Mouse (Mus musculus) cerebellum, postnatal 10 days (tissue): ENCODE data around the gene Tmem236.
"Not testable (repeated sequence)": the region's sequence is repeated elsewhere in the genome, so short reads cannot be mapped to it uniquely, and the experiment has no call there.

Source experiments
- DNase-seq, 2 experiments: peaks; one replicate each; pipeline ENCODE4 v3.0.0; 2021; ENCODE audit warnings: mixed read lengths in 2 of 2

Tmem236 gene

DNA sequence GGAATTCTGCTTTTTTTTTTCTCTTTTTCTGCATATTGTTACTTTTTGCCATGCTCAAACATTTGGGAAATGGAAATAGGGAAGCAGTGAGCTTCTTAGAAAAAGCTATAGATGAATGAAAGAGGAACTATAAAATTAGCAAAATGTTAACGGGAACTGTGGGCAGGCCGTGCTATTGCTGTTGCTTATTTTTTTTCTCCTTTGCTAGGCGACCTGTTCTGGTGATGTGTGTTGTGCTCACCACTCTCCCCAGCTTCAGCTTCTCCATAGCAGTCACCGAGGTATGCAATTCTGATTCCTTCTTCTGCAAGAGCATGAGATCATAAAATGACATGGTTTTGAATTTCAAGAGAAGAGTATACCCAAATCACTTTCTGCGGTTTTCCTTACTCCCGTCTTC is 17.7 kb downstream of the Tmem236 start:
- DNase-seq, result no peak

DNA sequence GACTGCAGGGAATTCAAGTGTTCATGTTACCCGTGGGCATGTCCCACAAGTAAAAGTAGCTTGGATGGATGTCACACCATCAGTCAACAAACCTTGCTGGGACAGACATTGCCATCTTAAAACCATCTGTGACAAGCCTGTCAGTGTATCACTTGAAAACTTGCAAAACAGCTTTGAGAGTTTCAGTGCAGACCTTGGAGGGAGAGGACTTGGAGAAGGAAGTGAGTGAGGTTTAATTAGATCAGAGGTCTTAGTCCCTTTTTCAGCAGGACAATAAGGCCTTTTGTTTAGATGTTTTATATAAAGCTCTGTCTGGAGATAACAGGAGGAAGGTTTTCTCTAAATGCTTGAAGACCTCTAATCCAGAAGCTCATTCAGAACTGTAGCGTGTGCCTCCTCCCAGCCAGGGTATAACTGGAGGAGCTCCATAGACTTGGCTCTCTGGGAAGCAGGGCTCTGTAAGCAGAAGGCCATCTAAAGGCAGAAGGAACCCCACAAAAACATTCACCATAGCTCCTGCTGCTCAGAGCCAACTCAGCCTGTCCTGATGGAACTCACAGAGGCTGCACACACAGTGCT is 24.1 kb downstream of the Tmem236 start:
- DNase-seq, result not testable (repeated sequence)

DNA sequence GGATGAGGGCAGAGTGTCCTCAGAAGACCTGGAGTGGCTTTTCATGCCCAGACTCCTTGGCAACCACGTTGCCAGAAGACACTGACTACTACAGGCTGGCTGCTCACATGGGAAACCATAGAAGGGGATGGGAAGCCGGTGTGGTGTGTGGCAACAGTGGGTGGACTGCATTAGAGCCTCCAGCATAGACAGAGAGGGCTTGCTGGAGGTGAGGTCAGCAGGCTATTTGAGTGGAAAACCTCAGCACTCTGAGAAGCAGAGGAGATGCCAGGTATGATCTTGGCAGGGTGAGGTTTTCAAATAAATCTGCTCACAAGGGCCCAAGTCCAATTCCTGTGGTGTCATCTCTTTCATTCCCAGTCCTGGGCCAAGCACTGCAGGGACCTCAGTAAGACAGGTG is 25.3 kb downstream of the Tmem236 start:
- peak; percentile 90 to 91 for DNase-seq

DNA sequence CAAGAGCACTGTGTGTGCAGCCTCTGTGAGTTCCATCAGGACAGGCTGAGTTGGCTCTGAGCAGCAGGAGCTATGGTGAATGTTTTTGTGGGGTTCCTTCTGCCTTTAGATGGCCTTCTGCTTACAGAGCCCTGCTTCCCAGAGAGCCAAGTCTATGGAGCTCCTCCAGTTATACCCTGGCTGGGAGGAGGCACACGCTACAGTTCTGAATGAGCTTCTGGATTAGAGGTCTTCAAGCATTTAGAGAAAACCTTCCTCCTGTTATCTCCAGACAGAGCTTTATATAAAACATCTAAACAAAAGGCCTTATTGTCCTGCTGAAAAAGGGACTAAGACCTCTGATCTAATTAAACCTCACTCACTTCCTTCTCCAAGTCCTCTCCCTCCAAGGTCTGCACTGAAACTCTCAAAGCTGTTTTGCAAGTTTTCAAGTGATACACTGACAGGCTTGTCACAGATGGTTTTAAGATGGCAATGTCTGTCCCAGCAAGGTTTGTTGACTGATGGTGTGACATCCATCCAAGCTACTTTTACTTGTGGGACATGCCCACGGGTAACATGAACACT is 26.6 kb downstream of the Tmem236 start:
- DNase-seq, result not testable (repeated sequence)

DNA sequence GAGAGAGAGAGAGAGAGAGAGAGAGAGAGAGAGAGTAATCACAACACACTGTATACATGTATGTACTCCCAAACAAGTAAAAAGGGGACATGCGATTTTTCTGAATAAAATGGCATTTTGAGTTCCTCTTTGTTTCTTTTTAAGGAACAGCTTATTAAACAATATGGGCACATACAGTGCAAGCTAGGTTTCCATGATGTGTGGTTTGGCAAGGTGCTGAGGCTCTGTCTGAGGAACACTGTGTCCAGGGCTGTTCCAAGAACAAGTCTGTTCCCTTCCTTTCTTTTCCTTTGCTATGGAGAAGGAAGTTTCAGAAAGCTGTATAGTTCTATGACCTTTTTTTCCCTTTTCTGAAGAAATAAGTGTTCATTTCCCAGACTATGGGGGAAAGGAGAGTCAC is 30.0 kb downstream of the Tmem236 start:
- peak in 1 of 2 experiments; percentile 3 for DNase-seq

DNA sequence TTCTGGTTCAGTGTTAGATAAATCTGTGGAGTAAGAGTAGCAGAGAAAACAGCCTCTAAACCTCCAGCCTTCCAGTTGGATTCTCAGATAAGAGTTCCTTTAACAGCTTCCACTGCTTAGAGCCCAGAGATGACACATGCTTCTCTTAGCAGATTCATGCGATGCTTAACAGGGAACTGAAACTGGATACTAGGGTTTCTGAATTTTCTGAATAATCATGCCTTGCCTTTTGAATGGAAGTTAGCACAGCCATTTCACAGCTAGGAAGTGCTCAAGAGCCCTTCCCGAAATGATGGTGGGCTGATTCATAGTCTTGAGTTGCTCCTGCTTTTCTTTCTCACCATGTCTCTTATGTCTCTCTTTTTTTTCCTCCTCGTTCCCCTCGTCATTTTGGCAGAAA is 32.5 kb downstream of the Tmem236 start:
- no peak for DNase-seq

DNA sequence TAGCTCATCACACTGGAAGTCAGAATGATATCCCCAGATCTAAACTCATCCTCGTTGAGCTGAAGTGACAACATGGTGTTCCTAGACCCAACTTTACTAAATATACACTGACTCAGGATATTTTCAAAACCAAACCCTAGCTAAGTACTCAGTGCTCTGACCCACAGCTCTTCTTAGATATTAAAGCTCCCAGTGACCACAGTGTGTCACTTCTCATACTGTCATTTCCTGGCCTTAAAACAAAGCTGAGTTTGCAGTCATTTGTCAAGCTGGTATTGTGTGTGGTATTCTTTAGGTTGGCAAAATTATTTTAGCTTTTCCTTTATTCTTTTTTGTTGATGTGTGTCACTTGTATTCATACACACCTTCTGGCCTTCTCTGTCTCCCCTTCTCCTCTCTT is 36.4 kb downstream of the Tmem236 start:
- no peak for DNase-seq

DNA sequence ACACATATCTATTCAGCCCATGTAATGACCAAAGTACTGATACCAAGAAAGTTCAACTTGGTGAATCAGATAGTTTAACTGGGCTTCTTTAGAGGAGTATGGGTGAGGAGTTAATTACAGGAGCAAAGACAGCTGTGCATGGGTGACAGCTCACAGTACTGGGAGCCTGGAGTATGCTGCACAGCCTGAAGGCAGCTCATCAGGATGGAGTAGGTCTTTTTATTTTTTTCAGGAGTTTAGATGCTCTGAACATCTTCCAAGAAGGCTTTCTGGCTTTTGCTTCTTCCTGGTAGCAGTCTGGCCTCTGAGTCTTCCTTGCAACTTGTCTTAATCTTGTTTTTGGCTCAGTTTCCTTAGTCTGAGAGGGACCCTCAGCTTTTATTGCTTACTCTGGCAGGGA is 37.3 kb downstream of the Tmem236 start:
- no peak for DNase-seq

DNA sequence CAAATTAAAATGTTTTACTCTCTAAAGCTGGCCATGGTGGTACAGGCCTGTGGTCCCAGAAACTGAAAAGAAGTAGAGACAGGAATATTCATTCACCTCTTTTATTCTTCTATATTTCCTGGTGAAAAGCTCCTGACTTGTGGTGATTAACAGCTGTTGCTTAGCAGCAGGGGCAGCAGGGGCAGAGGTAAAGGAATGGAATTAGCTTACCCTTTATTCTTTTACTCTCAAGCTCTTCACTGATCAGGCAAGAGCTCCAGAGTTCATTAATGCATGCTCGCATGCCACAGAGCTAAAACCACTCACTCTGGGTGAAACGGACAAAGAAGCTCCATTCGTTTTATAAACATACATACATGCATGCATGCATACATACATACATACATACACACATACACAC is 40.4 kb downstream of the Tmem236 start:
- DNase-seq, result no peak

DNA sequence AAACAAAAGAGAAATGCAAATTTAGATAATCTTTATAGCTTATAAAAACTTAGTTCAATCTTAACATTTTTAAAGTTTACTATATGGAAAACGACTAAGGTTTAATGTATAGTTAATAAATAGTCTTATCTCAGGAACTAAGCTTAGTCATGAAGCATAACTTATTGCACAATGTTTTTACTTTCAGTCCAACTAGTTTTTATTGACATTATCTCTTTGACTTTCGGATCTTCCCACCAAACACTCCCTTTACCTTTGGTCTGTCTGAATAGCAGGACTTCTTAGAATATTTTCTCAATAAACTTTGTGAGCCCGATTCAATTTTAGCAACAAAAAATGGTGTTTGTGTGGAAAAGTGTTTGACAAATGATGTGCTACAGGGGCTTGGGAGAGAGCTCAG is 42.3 kb downstream of the Tmem236 start:
- no peak for DNase-seq

DNA sequence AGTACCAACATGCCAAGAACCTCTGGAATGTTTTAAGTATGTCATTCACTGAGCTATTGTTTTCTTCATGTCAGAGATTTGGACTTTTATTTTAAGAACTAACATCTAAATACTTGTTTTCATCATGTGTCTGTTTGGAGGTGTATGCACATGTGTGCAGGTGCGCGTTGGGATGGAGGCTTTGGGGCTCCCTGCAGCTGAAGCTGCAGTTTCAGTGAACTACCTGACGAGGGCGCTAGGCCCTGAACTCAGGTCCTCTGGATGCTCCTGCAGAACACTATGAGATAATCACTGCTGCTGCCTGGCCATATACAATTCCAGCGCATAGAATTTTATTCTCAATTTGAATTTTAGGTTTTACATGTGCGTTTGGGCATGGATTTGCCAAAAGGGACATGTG is 43.8 kb downstream of the Tmem236 start:
- DNase-seq, result no peak

DNA sequence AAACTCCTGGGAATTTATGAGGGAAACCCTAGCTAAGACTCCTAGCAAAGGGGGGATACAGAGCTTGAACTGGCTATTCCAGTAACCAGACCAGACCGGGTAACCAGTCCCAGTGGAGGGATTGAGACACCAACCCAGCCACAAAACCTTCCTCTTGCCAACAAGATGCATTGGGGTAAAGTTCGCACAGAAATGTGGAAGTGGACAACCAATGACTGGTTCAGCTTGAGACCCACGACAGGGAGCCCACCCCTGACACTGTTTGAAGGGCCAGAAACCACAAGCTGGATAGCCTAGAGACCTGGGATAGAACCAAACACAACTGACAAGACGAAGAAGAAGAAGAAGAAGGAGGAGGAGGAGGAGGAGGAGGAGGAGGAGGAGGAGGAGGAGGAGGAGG is 50.1 kb downstream of the Tmem236 start:
- DNase-seq, result no peak

DNA sequence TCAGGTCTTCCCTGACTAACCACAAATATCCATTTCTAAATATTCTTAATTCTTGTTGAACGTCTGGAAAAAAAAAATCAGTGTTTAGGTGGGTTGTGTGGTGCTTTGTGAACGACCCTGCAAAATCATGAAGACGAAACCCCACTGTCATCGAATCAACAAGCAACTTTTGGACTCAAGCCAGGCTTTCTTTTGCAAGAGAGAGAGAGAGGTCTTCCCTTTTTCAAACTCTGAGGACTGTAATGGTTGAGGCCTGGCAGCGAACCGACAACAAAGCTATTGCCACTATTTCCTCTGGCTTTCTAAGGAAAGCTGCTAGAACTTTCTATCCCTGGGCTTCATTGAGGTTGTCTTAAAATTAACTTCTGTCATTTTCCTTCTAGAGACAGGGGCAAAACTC is 54.2 kb downstream of the Tmem236 start:
- peak; percentile 12 to 22 for DNase-seq

DNA sequence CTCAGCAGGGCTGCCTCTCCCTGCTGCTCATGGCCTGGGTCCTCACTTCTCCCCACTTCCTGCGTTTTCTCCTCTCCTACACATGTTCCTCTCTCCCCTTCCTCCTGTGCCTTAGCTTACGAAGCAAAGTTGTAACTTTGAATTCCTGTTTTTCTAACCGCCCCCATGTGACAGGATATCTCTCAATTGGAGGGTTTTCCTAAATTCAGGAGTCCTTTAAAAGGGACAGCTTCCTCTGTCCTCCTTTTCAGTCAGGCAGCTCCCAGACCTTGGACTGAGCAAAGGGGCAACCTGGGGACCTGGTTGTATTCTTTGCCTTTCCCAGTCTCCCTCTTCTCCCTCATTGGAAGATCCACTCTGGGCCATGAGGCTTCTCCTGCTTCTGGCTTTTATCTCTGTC is 54.8 kb downstream of the Tmem236 start, which contains the start of gene Mrc1:
Gene Mrc1 (plus strand): TSS at position 244 of the 400 bp plus-strand sequence.
- no peak for DNase-seq

DNA sequence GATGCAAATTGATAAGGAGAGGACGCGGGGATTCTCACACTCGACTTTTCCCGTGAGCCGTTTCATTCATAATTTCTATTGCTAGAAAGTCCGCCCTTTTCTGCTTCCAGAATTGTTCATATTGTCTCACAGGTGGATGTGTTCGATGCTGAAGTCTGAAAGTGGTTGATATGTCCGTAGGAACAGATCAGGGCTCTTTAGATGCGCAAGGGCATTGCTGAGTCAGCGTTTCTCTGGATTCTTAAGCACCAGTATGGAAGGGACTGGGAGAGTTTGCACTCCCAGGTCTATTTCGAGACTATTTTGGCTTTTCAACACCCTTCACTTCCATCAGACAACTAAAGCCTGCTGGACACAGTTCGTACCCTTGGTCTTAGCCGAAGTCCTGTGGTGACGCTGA is 55.7 kb downstream of the Tmem236 start:
- no peak for DNase-seq

DNA sequence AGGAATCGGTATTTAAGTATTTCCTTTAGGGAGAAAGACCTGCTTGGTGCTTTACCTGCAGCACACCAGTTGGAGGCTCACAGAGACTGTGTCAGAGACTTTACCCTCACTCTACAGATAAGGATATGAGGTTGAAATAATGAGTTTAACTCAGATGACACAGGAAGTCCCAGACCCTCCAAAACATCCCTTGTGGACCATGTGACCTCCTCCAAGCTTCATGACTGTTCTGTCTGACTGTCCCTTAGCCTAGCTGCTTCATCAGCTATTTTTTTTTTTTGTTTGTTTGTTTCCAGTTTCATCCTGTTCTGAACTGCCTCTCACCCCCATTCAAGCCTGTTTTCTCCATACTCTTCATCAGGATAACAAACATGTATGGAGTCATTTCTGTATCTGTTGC is 58.6 kb downstream of the Tmem236 start:
- no peak for DNase-seq

DNA sequence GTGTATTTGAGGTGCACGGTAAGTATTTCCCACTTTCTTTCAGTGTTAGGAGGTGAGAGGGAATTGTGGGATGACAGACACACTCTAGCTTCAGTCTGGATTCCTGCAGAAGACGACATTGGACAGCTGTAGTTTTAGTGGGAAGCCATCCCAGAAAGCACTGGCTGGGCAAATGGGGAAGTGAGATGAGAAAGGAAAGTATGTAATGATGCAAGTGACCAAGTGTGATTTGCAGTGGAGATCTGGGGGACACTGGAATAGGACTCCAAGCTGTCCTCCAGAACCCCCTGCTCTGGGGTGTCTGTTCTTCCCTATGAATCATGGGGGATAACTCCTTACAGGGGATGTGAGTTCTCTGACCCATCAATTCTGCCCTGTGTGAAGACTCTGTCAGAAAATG is 59.7 kb downstream of the Tmem236 start:
- no peak for DNase-seq

DNA sequence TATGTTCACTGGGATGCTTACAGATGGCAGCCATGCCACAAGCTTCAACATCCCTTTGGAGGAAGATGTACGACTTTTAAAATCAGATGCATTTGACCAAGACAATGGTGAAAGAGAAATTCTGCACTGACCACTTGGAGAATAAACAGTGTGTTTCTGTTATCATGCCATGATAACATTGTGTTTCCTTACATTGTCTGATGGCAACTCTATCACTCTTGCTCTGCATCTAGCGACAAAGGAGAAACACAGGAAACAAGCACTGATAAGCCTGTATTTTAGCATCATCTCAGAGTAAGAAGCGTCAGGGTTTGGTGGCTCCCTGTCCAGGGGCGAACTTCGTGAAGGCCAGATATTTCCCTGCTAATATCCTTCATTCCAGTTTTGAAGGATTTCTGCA is 61.0 kb downstream of the Tmem236 start:
- no peak for DNase-seq

DNA sequence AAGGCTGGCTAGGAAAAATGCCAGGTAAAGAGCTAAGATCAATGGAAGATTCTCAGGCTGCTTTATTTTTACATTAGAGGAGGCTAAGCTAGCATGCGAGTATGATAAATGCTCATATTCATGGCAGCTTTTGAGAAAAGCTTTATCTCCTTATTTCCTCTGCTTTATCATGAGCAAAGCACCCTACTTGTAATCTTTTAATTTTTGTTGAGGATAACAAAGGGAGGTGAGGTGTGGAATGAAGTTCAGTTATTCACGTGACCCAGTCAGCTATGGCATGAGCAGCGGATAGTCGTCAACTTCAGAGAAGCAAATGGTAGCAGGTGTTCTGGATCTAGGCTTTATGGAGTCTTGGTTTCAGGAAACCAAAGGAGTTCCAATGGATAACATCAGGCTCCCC is 62.6 kb downstream of the Tmem236 start:
- DNase-seq, result no peak

DNA sequence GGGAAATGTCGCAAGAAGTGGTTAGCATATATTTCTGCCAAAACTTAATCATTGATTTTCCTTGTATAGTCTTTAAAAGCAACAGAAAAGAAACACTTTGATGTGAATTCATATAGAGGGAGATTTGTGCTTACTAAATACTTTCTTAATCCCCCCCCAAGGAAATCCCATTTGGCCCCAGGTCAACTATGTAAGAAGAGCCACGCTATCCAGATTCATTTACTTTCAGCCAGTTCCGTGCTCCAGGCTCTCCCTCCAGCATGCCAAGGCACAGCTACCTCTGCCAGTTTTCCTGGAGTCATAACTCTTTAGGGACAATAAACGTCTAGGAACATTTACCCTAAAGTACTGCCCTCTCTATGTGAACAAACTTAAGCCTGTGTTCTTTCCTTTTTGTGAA is 63.4 kb downstream of the Tmem236 start:
- DNase-seq, result peak in 1 of 2 experiments; percentile 16

DNA sequence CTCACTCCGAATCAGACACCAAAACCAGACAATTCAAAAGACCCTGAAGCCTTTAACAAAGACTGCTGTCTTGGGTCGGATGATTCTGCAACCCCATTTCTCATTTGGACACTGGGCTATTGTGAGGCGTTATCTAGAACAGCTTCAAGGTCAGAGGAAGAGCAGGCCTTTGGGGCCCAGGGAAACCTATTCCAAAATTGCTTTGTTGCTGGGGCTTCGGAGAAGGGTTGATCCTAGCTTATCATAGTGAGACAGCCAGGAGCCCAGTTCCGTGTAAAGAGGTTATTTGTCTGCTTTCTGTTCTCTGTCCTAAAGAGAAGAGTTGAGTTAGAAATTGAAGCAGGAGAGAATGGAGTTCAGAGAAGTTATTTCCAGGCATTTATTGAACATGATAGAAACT is 64.8 kb downstream of the Tmem236 start:
- no peak for DNase-seq

DNA sequence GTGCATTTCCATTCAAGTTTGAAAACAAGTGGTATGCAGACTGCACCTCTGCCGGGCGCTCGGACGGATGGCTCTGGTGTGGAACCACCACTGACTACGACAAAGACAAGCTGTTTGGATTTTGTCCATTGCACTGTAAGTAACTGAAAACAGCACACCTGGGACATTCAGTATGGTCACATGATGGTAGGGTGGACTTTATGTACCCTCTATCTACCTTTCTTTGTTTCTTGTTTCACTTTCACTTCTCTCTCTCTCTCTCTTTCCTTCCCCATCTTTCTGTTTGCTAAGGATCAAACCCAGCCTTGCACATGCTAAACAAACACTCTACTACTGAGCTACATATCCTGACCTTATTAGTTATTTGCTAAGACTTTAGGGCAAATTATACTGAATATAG is 69.8 kb downstream of the Tmem236 start:
- DNase-seq, result no peak

DNA sequence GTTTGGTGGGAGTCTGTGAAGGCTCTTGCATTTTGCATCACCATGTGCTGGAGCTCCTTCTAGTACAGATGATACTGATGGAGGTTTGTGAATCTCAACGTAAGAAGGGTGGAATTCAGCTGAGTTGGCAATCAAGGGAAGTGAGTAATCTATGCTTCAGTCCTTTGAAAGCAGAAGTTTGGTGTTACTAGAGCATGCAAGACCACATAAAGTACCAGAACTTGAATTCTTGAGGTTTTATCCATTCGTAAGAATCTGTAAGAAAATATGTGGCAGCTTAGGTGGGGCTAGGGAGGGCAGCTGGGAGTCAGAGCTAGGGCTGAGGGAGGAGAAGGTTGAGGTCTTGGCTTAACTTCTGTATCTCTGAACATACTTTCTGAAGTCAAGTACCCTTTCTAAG is 70.3 kb downstream of the Tmem236 start:
- no peak for DNase-seq

DNA sequence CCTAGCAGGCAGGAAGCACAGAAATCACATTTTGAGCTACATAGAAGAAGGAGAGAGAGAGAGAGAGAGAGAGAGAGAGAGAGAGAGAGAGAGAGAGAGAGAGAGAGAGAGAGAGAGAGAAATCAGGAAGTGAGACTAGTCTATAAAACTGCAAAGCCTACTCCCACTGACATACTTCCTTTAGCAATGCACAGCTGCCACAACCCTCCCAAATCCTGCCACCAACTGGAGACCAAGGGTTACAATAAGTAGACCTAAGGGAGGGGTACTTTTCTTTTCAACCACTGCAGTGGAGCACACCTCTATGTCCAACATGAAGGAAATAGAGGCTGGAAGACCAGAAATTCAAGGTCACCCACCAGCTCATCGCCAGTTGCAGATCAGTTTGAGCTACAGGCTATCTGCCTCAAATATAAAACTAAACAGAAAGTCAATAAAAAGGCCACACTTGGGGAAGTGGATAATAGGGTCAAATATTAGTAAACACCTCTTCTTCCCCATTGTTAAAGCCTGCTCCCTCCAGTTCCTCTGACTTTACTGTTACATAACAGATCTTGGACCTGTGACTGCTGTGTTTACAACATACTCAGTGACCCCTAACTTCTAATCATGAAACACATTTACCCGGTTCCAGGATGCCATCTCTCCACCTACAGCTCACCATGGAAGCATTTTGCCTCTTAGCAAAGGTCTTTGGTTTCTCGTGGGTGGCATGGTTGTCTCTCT is 75.7 kb downstream of the Tmem236 start:
- no peak for DNase-seq

DNA sequence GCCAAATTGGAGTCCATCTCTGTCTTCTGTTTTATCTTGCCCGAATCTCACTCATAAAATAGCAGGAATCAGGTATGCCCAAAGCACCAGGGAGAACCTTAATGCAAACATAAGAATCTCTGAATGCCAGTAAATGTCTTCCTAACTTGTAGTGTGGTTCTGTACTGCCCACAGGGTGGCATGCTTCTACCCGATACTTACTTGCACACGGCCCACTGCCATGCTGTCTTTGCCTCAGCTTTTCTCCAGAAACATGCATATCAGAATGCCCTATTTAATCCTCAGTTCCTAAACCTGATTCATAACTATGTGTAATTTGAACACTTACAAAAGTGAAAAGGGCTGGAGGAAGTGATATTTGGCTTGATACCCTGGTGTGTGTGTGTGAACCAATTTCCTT is 77.6 kb downstream of the Tmem236 start:
- no peak for DNase-seq
